Mouse (Mus musculus) testis, adult 2 months (tissue): Measurements from ENCODE around the gene Trappc12.

Experiments used
- CTCF ChIP-seq: fragments of 200-500 bp; IDR thresholded peaks from 2 replicates; pipeline ENCODE4 v1.5.1; 2012; ENCODE audit warnings: low read depth, mild to moderate bottlenecking, inconsistent platforms, low read length, moderate library complexity; ENCODE audit not compliant: control insufficient read depth, insufficient read depth, insufficient replicate concordance
- POLR2A ChIP-seq: fragments of 200-500 bp; IDR thresholded peaks from 2 replicates; pipeline ENCODE4 v1.6.1; 2012; ENCODE audit warnings: low read depth, mild to moderate bottlenecking, inconsistent platforms, low read length, moderate library complexity; ENCODE audit not compliant: control insufficient read depth

DNA sequence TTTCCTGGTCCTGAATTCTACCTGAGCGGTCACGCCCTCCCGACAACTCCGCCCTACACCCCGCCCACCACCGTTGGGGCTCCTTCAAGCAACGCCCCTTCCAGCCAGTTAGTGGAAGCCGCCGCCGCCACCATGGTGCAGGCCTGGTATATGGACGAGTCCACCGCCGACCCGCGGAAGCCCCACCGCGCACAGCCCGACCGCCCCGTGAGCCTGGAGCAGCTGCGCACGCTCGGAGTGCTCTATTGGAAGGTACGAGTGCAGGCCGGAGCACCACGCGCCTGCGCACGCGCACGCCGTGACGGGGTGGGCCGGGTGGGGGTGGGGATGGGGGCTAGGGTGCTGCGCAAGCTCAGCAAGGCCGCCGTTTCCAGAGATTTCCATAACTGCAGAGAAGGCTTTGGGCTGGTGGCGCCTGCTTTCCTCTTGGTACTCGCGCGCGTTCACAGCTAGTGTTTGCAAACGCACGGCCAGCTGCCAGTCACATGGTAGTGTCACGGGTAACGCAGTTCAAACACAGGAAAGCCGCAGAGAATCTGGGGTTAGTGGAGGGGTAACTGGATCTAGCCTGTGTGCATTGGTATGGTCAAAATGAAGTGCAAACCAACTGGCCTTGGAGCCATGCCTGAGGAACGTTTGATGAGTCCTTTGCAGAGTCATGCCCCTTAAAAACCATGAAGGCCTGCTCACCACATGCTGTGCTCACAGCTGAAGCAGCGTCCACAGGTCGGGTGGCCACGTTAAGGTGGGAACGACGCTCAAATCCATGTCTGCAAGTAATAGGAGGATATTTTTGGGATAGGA is 74.9 kb downstream of the Trappc12 start, which contains the start of gene Adi1:
- TF ChIP-seq CTCF (no peak), POLR2A (no peak; the same call in 1 of the 2 replicates)
